Comparison of ENCODE assay signal across 15 mouse cellular contexts in genomic region chr3:97978710-97979109, GRCm38 (mm10).
"Had no signal": no experiment of that assay in that cellular context is flagged by ENCODE, and none has a peak within 500 bp of the region (broad histone marks: within the 10 kb centered on the region; RNA-seq: fewer than 3 reads in every experiment).

No protein-coding gene starts in this region.

- DNase-seq: kidney, adult 8-10 months; kidney, postnatal 25 days; lung, adult 2 months; lung, postnatal 10 days; midbrain, embryonic 14.5 days; retina, postnatal 1 day; right cerebral cortex, postnatal 4 days; thymus, adult 2 months had no signal

- H3K4me3 ChIP-seq: left cerebral cortex, adult 2 months; limb, embryonic 10.5 days; liver, embryonic 15.5 days; midbrain, embryonic 10.5 days; neural tube, embryonic 12.5 days; stomach, embryonic 15.5 days had no signal

- H3K27ac ChIP-seq: left cerebral cortex, adult 2 months; limb, embryonic 10.5 days; liver, embryonic 15.5 days; midbrain, embryonic 10.5 days; neural tube, embryonic 12.5 days; stomach, embryonic 15.5 days had no signal

- H3K9me3 ChIP-seq: limb, embryonic 10.5 days; liver, embryonic 15.5 days; neural tube, embryonic 12.5 days; stomach, embryonic 15.5 days had no signal

- ATAC-seq: intestine, postnatal 0 days had no signal

- H3K9ac ChIP-seq: liver, embryonic 15.5 days; neural tube, embryonic 12.5 days; stomach, embryonic 15.5 days had no signal

- H3K36me3 ChIP-seq: limb, embryonic 10.5 days; liver, embryonic 15.5 days; midbrain, embryonic 10.5 days; neural tube, embryonic 12.5 days; stomach, embryonic 15.5 days had no signal

- H3K4me1 ChIP-seq: liver, embryonic 15.5 days; neural tube, embryonic 12.5 days had no signal

- H3K27me3 ChIP-seq: liver, embryonic 15.5 days; neural tube, embryonic 12.5 days; stomach, embryonic 15.5 days had no signal
